Comparison of ENCODE assay signal across 10 mouse cellular contexts in the genomic region with DNA sequence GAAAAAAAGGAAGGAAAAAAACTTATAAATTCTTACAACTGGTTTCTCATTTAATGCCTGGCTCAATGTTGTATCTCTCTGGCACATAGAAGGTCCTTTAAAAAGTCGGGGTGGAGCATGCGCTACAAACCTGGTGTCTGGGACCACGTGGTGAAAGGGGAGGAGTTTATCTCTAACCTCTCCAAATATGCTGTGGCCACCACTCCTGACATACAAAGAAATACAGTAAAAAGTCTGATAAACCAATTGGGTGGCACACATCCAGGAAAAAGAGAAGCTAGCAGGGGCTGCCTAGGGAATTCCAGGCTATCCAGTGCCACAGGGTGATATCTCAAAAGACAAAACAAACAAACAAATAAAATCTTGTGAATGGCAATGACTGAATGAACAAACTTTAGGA. TPM values are rescaled to one million over a fixed set of nuclear protein-coding genes. Genes with fewer than 3 reads are reported as not detected.
A peak's percentile ranks its signal among the peaks of the same experiment; 100 is the strongest.
DNase-seq lines count a peak whose midpoint lies in the region; ATAC-seq and TF ChIP-seq lines count a peak whose summit lies in the region.
"Had no signal": no experiment of that assay in that cellular context is flagged by ENCODE, and none has a peak within 500 bp of the region (broad histone marks: within the 10 kb centered on the region; RNA-seq: fewer than 3 reads in every experiment).

No protein-coding gene starts in this region.

- TF ChIP-seq CTCF in kidney, adult 2 months (conservative IDR thresholded peaks at IDR 0.05; ENCODE audit: insufficient read depth, insufficient read length, low read depth, low read length) = no peak
- no peak for TF ChIP-seq CTCF in heart, postnatal 0 days (IDR thresholded peaks at IDR 0.05; ENCODE audit: low read depth)

- no peaks in the 10 kb centered on the region for H3K9me3 ChIP-seq in heart, postnatal 0 days (replicated peaks; ENCODE audit: control insufficient read depth, low read length)
- no peaks in the 10 kb centered on the region for H3K9me3 ChIP-seq in liver, embryonic 15.5 days (replicated peaks)

- TF ChIP-seq POLR2A in kidney, adult 2 months (IDR thresholded peaks at IDR 0.05; ENCODE audit: low read depth, low read length) = no peak

- no peak for DNase-seq in kidney, adult 2 months
- no peak for DNase-seq in kidney, adult 8-10 months
- peak; percentile 74 for DNase-seq in R1 (ENCODE audit: low read depth, low spot score)
- DNase-seq in heart, postnatal 0 days (ENCODE audit: low spot score) = no peak
- DNase-seq in ovary, adult 18-20 months (ENCODE audit: low spot score) = no peak
- no peak for DNase-seq in urinary bladder, postnatal 4 days (ENCODE audit: low spot score in 2 of 2)
- no peak for DNase-seq in right cerebral cortex, adult 2 months (ENCODE audit: low spot score in 2 of 2)
- DNase-seq: cerebellum, postnatal 25 days; kidney, postnatal 25 days had no signal

- no peaks in the 10 kb centered on the region for H3K36me3 ChIP-seq in kidney, adult 2 months (ENCODE audit: control insufficient read depth, insufficient read depth, low read length)
- no peaks in the 10 kb centered on the region for H3K36me3 ChIP-seq in heart, postnatal 0 days (replicated peaks; ENCODE audit: control insufficient read depth, insufficient read depth, low read length)
- H3K36me3 ChIP-seq in liver, embryonic 15.5 days (replicated peaks) = no peaks in the 10 kb centered on the region

- H3K4me3 ChIP-seq in kidney, adult 2 months (ENCODE audit: insufficient read depth, low read depth, low read length) = no peak overlapping the region
- H3K4me3 ChIP-seq in heart, postnatal 0 days (ENCODE audit: low read depth, low read length) = no peak overlapping the region
- no peak overlapping the region for H3K4me3 ChIP-seq in liver, embryonic 15.5 days (replicated peaks)

- 31% methylated on average over 3 of the region's 3 CpGs for WGBS in kidney, adult 2 months
- WGBS in heart, postnatal 0 days = 18% methylated on average over 3 of the region's 3 CpGs
- 15% methylated on average over 3 of the region's 3 CpGs for WGBS in liver, embryonic 15.5 days (ENCODE audit: insufficient replicate concordance)

- H3K4me1 ChIP-seq in kidney, adult 2 months (ENCODE audit: control insufficient read depth, insufficient read depth, low read length) = peaks cover 6% of the 10 kb centered on the region; the same call in 1 of the 2 replicates
- H3K4me1 ChIP-seq in heart, postnatal 0 days (ENCODE audit: control insufficient read depth, insufficient read depth) = no peaks in the 10 kb centered on the region
- H3K4me1 ChIP-seq in liver, embryonic 15.5 days (replicated peaks) = peaks cover 60% of the 10 kb centered on the region

- H3K27ac ChIP-seq in kidney, adult 2 months (ENCODE audit: insufficient read depth, low read depth, low read length) = peak overlapping the region; percentile 33; the same call in 1 of the 2 replicates
- peak overlapping the region; percentile 58 for H3K27ac ChIP-seq in heart, postnatal 0 days (ENCODE audit: low read depth)
- no peak overlapping the region for H3K27ac ChIP-seq in liver, embryonic 15.5 days (replicated peaks)

- no peak overlapping the region for H3K9ac ChIP-seq in heart, postnatal 0 days (replicated peaks; ENCODE audit: low read depth, low read length)
- H3K9ac ChIP-seq in liver, embryonic 15.5 days = no peak overlapping the region

- no peak for TF ChIP-seq EP300 in heart, postnatal 0 days (IDR thresholded peaks at IDR 0.05; ENCODE audit: low read depth)

- H3K4me2 ChIP-seq in heart, postnatal 0 days (ENCODE audit: low read depth, low read length) = peak overlapping the region; percentile 13; the same call in 1 of the 2 replicates
- peak overlapping the region; percentile 39 for H3K4me2 ChIP-seq in liver, embryonic 15.5 days

- no peaks in the 10 kb centered on the region for H3K27me3 ChIP-seq in kidney, adult 2 months (replicated peaks; ENCODE audit: control insufficient read depth, insufficient read depth, low read length)
- H3K27me3 ChIP-seq in heart, postnatal 0 days (ENCODE audit: control insufficient read depth, insufficient read depth, low read length) = no peaks in the 10 kb centered on the region
- no peaks in the 10 kb centered on the region for H3K27me3 ChIP-seq in liver, embryonic 15.5 days

- peak; percentile 66 for ATAC-seq in heart, postnatal 0 days (ENCODE audit: insufficient read depth, low read depth)
- no peak for ATAC-seq in liver, embryonic 15.5 days (ENCODE audit: insufficient read depth)

RNA-seq across cellular contexts. Expression of gene Zmynd8, which starts 1.1 kb away (rescaled TPM):
- polyA plus RNA-seq in kidney, adult 2 months (2012; rRNA removed) = 27.7 and 29.0 TPM in 2 replicates
- 19.2 and 48.1 TPM in 2 replicates for total RNA-seq in heart, postnatal 0 days (2014; rRNA removed; ENCODE audit: low replicate concordance)
- 35.3 and 35.4 TPM in 2 replicates for polyA plus RNA-seq in heart, postnatal 0 days (2015; fragmentation: Nextera tagmentation; extraction: Ambion mirVana)
- polyA plus RNA-seq in liver, embryonic 15.5 days (2015; fragmentation: Nextera tagmentation; extraction: Ambion mirVana) = 19.1 and 24.6 TPM in 2 replicates
